Mouse (Mus musculus) CH12.LX (cell line): ENCODE measurements around the gene Pnmal1. TPM values are rescaled to one million over a fixed set of nuclear protein-coding genes. Genes with fewer than 3 reads are reported as not detected.
A peak's percentile ranks its signal among the peaks of the same experiment; 100 is the strongest.

Experiments
- DNase-seq: peaks from one replicate; pipeline ENCODE4 v3.0.0-alpha.2; 2013; ENCODE audit errors: extremely low read depth
- H3K27ac ChIP-seq: 2 replicates; pipeline ENCODE4 v1.5.1; 2012; ENCODE audit warnings: low read depth, mild to moderate bottlenecking, control low read depth, moderate library complexity; ENCODE audit not compliant: insufficient read depth
- H3K27me3 ChIP-seq: replicated peaks from 2 replicates; pipeline ENCODE3; 2012; ENCODE audit warnings: inconsistent platforms
- H3K36me3 ChIP-seq, 2 experiments: replicated peaks in 1 of 2; 2 replicates each; pipeline versions ENCODE3 to v1.6.1; 2012; ENCODE audit warnings: inconsistent platforms in 1 of 2, low read length in 1 of 2, mild to moderate bottlenecking in 1 of 2, mixed read lengths in 1 of 2, moderate library complexity in 1 of 2; ENCODE audit not compliant: control insufficient read depth in 1 of 2, insufficient read depth in 1 of 2
- H3K4me1 ChIP-seq, 2 experiments: 2 replicates each; pipeline ENCODE4 v1.6.1; 2012; ENCODE audit warnings: inconsistent platforms in 1 of 2, moderate library complexity in 1 of 2; ENCODE audit not compliant: insufficient read depth in 2 of 2, control insufficient read depth in 1 of 2
- H3K4me2 ChIP-seq: 2 replicates; pipeline ENCODE4 v1.6.1; 2012; ENCODE audit warnings: low read depth, mild to moderate bottlenecking, control low read depth; ENCODE audit not compliant: poor library complexity, insufficient read depth, severe bottlenecking
- H3K4me3 ChIP-seq, 3 experiments: fragments of 150-350 bp in 1 of 3; sonication (generic) in 1 of 3; replicated peaks in 1 of 3; 2 replicates each; pipeline versions ENCODE3 to v1.5.1; 2011 to 2012; ENCODE audit warnings: low read depth in 2 of 3, low read length in 2 of 3, mild to moderate bottlenecking in 2 of 3, moderate library complexity in 2 of 3, control low read depth in 1 of 3, improper control_type of control experiment in 1 of 3, inconsistent platforms in 1 of 3, mixed read lengths in 1 of 3; ENCODE audit not compliant: poor library complexity in 1 of 3
- H3K79me2 ChIP-seq: replicated peaks from 2 replicates; pipeline ENCODE4 v1.6.1; 2012; ENCODE audit warnings: mild to moderate bottlenecking, moderate library complexity; ENCODE audit not compliant: control insufficient read depth, poor library complexity, insufficient read depth, severe bottlenecking; ENCODE audit errors: extremely low read depth
- H3K9ac ChIP-seq: 2 replicates; pipeline ENCODE4 v1.6.1; 2012; ENCODE audit warnings: low read depth, mild to moderate bottlenecking, control low read depth, moderate library complexity; ENCODE audit not compliant: insufficient read depth
- H3K9me3 ChIP-seq: replicated peaks from 2 replicates; pipeline ENCODE3; 2012; ENCODE audit warnings: low read length, inconsistent platforms, mixed read lengths
- CHD2 ChIP-seq: IDR thresholded peaks from 2 replicates; pipeline ENCODE4 v1.6.1; 2011; ENCODE audit warnings: low read length, improper control_type of control experiment
- CTCF ChIP-seq, 2 experiments: IDR thresholded peaks in 1 of 2; conservative IDR thresholded peaks in 1 of 2; 2 replicates each; pipeline ENCODE4 v1.5.1; 2011 to 2012; ENCODE audit warnings: low read depth in 2 of 2, low read length in 2 of 2, improper control_type of control experiment in 1 of 2, inconsistent platforms in 1 of 2, mild to moderate bottlenecking in 1 of 2, moderate library complexity in 1 of 2
- E2F4 ChIP-seq: IDR thresholded peaks from 2 replicates; pipeline ENCODE4 v1.6.1; 2011; ENCODE audit warnings: low read depth, low read length, improper control_type of control experiment; ENCODE audit not compliant: insufficient replicate concordance
- ELF1 ChIP-seq: IDR thresholded peaks from 2 replicates; pipeline ENCODE4 v1.6.1; 2014; ENCODE audit warnings: low read depth, mild to moderate bottlenecking, inconsistent platforms, low read length, improper control_type of control experiment
- EP300 ChIP-seq: IDR thresholded peaks from 2 replicates; pipeline ENCODE4 v1.6.1; 2011; ENCODE audit warnings: low read length, improper control_type of control experiment
- ETS1 ChIP-seq: conservative IDR thresholded peaks from 2 replicates; pipeline ENCODE4 v1.6.1; 2012; ENCODE audit warnings: low read depth, mild to moderate bottlenecking, inconsistent platforms, low read length, improper control_type of control experiment, moderate library complexity
- GABPA ChIP-seq: IDR thresholded peaks from 2 replicates; pipeline ENCODE4 v1.6.1; 2012; ENCODE audit warnings: low read depth, low read length, improper control_type of control experiment, inconsistent platforms; ENCODE audit not compliant: insufficient replicate concordance
- IRF4 ChIP-seq: IDR thresholded peaks from 2 replicates; pipeline ENCODE4 v1.6.1; 2014; ENCODE audit warnings: low read depth, mild to moderate bottlenecking, inconsistent platforms, low read length, improper control_type of control experiment
- MAFK ChIP-seq: IDR thresholded peaks from 2 replicates; pipeline ENCODE4 v1.6.1; 2011; ENCODE audit warnings: low read length, improper control_type of control experiment; ENCODE audit not compliant: insufficient replicate concordance
- MAZ ChIP-seq: IDR thresholded peaks from 2 replicates; pipeline ENCODE4 v1.6.1; 2012; ENCODE audit warnings: low read depth, mild to moderate bottlenecking, inconsistent platforms, low read length, improper control_type of control experiment, moderate library complexity
- MYC ChIP-seq: IDR thresholded peaks from 2 replicates; pipeline ENCODE4 v1.6.1; 2011; ENCODE audit warnings: low read depth, mild to moderate bottlenecking, improper control_type of control experiment, low read length
- POLR2A ChIP-seq: IDR thresholded peaks from 2 replicates; pipeline ENCODE4 v1.6.1; 2011; ENCODE audit warnings: low read depth, mild to moderate bottlenecking, improper control_type of control experiment, low read length
- RAD21 ChIP-seq: IDR thresholded peaks from 2 replicates; pipeline ENCODE4 v1.6.1; 2011; ENCODE audit warnings: low read depth, mild to moderate bottlenecking, low read length, improper control_type of control experiment, moderate library complexity
- SIN3A ChIP-seq: IDR thresholded peaks from 2 replicates; pipeline ENCODE4 v1.6.1; 2012; ENCODE audit warnings: low read length, improper control_type of control experiment, inconsistent platforms
- SMC3 ChIP-seq: IDR thresholded peaks from 2 replicates; pipeline ENCODE4 v1.6.1; 2011; ENCODE audit warnings: low read depth, low read length, improper control_type of control experiment
- TBP ChIP-seq: conservative IDR thresholded peaks from 2 replicates; pipeline ENCODE4 v1.6.1; 2011; ENCODE audit warnings: low read depth, low read length, improper control_type of control experiment
- UBTF ChIP-seq: IDR thresholded peaks from 2 replicates; pipeline ENCODE4 v1.6.1; 2012; ENCODE audit warnings: low read depth, mild to moderate bottlenecking, inconsistent platforms, low read length, improper control_type of control experiment, moderate library complexity
- ZC3H11A ChIP-seq: IDR thresholded peaks from 2 replicates; pipeline ENCODE4 v1.6.1; 2012; ENCODE audit warnings: low read depth, mild to moderate bottlenecking, inconsistent platforms, low read length, improper control_type of control experiment
- ZKSCAN1 ChIP-seq: IDR thresholded peaks from 2 replicates; pipeline ENCODE4 v1.6.1; 2012; ENCODE audit warnings: low read depth, inconsistent platforms, low read length, improper control_type of control experiment, borderline replicate concordance
- ZMIZ1 ChIP-seq: IDR thresholded peaks from 2 replicates; pipeline ENCODE4 v1.6.1; 2012; ENCODE audit warnings: low read depth, mild to moderate bottlenecking, inconsistent platforms, low read length, improper control_type of control experiment
- dilution Hi-C: fragments of 300-500 bp; cut with MboI; formaldehyde crosslinking; loops from 2 replicates; pipeline ENCODE4 v1.14.3; 2020; ENCODE audit warnings: low sequenced_read_pairs; ENCODE audit not compliant: extremely low pct_unique_long_range_greater_than_20kb, extremely low pct_ligation_motif_present
- in situ Hi-C: fragments of 300-500 bp; cut with MboI; formaldehyde crosslinking; loops from 3 replicates; pipeline ENCODE4 v1.14.3; 2019; ENCODE audit warnings: low sequenced_read_pairs, low pct_ligation_motif_present, low pct_unique_long_range_greater_than_20kb, mixed read lengths
- polyA plus RNA-seq: library from polyadenylated mRNA; unstranded; fragments of >175 nt; gene quantifications from 2 replicates; pipeline ENCODE4 v1.2.1, GENCODE M21; 2012; ENCODE audit warnings: low read depth; ENCODE audit not compliant: insufficient read length
- total RNA-seq, 2 experiments: library from RNA; depleted of rRNA; stranded (reverse); fragments of 300-350 nt in 1 of 2; fragments of >200 nt in 1 of 2; gene quantifications; 2 replicates each; pipeline ENCODE4 v1.2.3; 2012 to 2014

Gene Pnmal1
- total and polyA plus RNA-seq, 3 experiments = 0.07 to 0.13 TPM; not detected in 1

- no peak for TF ChIP-seq E2F4
- peak in 1 of 2 experiments; percentile 17; a peak in 1 of 4 replicates for TF ChIP-seq CTCF (conservative IDR thresholded peaks at IDR 0.05 in 1 of 2, IDR thresholded peaks at IDR 0.05 in 1 of 2; ENCODE audit: low read depth in 2 of 2, low read length in 2 of 2)
- Histone ChIP-seq H3K27ac (no peak overlapping the region), H3K9me3 (no peaks in the 10 kb centered on the region), H3K4me1 (peaks cover 8 to 24% of the 10 kb centered on the region in 2 experiments; a peak in 3 of 4 replicates), H3K4me3 (no peak overlapping the region), H3K9ac (no peak overlapping the region), H3K27me3 (no peaks in the 10 kb centered on the region), H3K36me3 (no peaks in the 10 kb centered on the region), H3K79me2 (peaks cover 3% of the 10 kb centered on the region), H3K4me2 (no peak overlapping the region)
- no peak for DNase-seq
- in situ Hi-C loops (no loop called here), dilution Hi-C loops (no loop called here)
These were observed 31.1 kb upstream of the Pnmal1 start for GRCm38 (mm10) chr7:16928341-16928740.

- Histone ChIP-seq H3K9me3 (no peaks in the 10 kb centered on the region), H3K9ac (no peak overlapping the region), H3K4me1 (peaks cover 5 to 17% of the 10 kb centered on the region in 2 experiments; a peak in 3 of 4 replicates), H3K36me3 (no peaks in the 10 kb centered on the region), H3K27me3 (no peaks in the 10 kb centered on the region), H3K4me3 (no peak overlapping the region), H3K79me2 (no peaks in the 10 kb centered on the region), H3K4me2 (no peak overlapping the region), H3K27ac (no peak overlapping the region)
- in situ Hi-C loops (no loop called here), dilution Hi-C loops (no loop called here)
- peak; percentile 74 for DNase-seq
- TF ChIP-seq POLR2A (no peak), SMC3 (peak; percentile 23; the same call in 1 of the 2 replicates), CTCF (conservative IDR thresholded peaks at IDR 0.05 in 1 of 2, IDR thresholded peaks at IDR 0.05 in 1 of 2; ENCODE audit: low read depth in 2 of 2, low read length in 2 of 2) (peak; percentile 76 to 97)
These were observed 28.6 kb upstream of the Pnmal1 start for GRCm38 (mm10) chr7:16930850-16931249.

- DNase-seq = peak; percentile 93
- Histone ChIP-seq H3K9me3 (no peaks in the 10 kb centered on the region), H3K4me3 (no peak overlapping the region), H3K27me3 (no peaks in the 10 kb centered on the region), H3K27ac (no peak overlapping the region), H3K36me3 (no peaks in the 10 kb centered on the region), H3K4me1 (peaks cover 5 to 17% of the 10 kb centered on the region in 2 experiments; a peak in 3 of 4 replicates), H3K79me2 (no peaks in the 10 kb centered on the region), H3K9ac (no peak overlapping the region), H3K4me2 (no peak overlapping the region)
- dilution Hi-C loops (no loop called here), in situ Hi-C loops (no loop called here)
- TF ChIP-seq TBP (no peak), GABPA (no peak), CTCF (conservative IDR thresholded peaks at IDR 0.05 in 1 of 2, IDR thresholded peaks at IDR 0.05 in 1 of 2; ENCODE audit: low read depth in 2 of 2, low read length in 2 of 2) (peak; percentile 83 to 96), MAZ (no peak), EP300 (no peak), CHD2 (no peak), SIN3A (no peak), ETS1 (no peak), ZKSCAN1 (no peak), MYC (no peak), SMC3 (peak; percentile 90), UBTF (no peak), ZMIZ1 (no peak), ZC3H11A (peak; percentile 36; the same call in 1 of the 2 replicates), IRF4 (no peak; the same call in 1 of the 2 replicates), POLR2A (no peak), MAFK (no peak), ELF1 (peak; percentile 8; the same call in 1 of the 2 replicates), RAD21 (peak; percentile 85)
These were observed 27.4 kb upstream of the Pnmal1 start for GRCm38 (mm10) chr7:16931968-16932627.
